Mouse (Mus musculus) liver, postnatal 0 days (tissue): Measurements from ENCODE around the gene Ddx47.

Source experiments
- CTCF ChIP-seq: sonication (generic); IDR thresholded peaks from 2 replicates; pipeline ENCODE4 v1.5.1; 2016; ENCODE audit warnings: antibody characterized with exemption, low read depth
- EP300 ChIP-seq: IDR thresholded peaks from 2 replicates; pipeline ENCODE4 v1.6.1; 2016; ENCODE audit warnings: antibody characterized with exemption, low read depth, mild to moderate bottlenecking

GRCm38 (mm10) chr6:135001991-135002390 is 9.4 kb upstream of the Ddx47 start:
- TF ChIP-seq CTCF (no peak), EP300 (no peak)
